Mouse (Mus musculus) forelimb bud, embryonic 11.5 days (tissue): ENCODE measurements around the gene Rnf130.
A peak's percentile ranks its signal among the peaks of the same experiment; 100 is the strongest.

Experiments used
- DNase-seq: peaks from one replicate; pipeline ENCODE4 v3.0.0-alpha.2; 2012; ENCODE audit warnings: low read depth, low spot score

Gene Rnf130

GRCm38 (mm10) chr11:50024833-50025720 is at the start of gene Rnf130:
Rnf130 (plus strand) TSS chr11:50025346.
- peak; percentile 95 for DNase-seq

GRCm38 (mm10) chr11:49977963-49978568 is 47.1 kb upstream of the Rnf130 start:
- no peak for DNase-seq

DNA sequence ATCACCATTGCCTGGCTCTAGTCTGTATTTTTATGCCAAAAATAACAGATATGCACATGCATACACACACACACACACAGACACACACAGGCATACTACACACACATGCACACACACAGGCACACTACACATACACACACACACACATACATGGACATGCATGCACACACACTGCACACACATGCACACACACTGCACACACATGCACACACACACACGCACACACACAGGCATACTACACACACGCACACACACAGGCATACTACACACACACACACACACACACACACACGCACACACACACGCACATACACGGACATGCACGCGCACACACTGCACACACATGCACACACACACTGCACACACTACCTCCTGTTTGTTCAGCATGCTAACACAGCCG is 46.2 kb upstream of the Rnf130 start:
- DNase-seq: no peak

GRCm38 (mm10) chr11:49980681-49981235 is 44.4 kb upstream of the Rnf130 start:
- no peak for DNase-seq

GRCm38 (mm10) chr11:49981321-49981963 is 43.7 kb upstream of the Rnf130 start:
- no peak for DNase-seq

- no peak for DNase-seq
Measured at GRCm38 (mm10) chr11:49982094-49982493, 43.1 kb upstream of the Rnf130 start.

DNA sequence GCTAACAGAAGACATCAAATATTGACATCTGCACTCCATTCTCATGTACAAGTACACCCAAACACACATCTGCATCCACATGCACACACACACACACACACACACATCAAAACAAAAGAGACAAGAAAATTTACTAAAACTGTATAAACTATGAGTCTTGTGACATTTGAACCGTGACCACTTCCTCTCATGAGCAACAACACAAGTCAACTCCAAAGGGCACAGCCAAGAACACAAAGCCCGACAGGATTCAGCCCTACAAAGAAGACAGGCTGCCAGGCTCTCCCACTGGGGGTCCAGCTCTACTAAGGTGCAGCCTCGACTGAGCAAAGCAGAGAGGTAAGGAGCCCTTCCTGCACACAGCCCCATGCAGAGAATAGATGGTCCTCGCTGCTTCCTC is 42.3 kb upstream of the Rnf130 start:
- DNase-seq: no peak

DNA sequence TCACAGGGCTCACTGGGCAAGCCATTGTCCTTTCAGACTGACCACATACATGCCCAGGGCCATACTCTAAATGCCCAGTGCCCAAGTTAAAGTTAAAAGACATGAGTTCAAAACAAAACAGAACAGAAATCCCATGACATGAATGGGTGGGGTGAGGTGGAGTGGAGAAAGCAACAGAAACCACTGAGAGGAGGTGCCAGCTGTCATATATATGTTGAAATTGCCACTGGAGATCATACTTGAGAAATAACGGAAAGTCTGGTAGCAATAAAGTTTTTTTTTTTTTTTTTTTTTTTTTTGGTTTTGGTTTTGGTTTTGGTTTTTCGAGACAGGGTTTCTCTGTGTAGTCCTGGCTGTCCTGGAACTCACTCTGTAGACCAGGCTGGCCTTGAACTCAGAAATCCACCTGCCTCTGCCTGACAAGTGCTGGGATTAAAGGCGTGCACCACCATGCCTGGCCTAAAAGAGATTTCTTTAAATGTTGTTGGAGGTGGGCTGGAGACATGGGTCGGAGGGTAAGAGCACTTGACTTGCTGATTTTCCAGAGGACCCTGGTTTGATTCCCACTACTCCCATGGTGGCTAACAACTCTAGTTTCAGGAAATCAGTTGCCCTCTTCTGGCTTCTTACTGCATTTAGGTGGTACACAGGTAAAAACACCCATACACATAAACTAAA is 41.1 kb upstream of the Rnf130 start:
- DNase-seq: no peak

- DNase-seq: no peak
Measured at GRCm38 (mm10) chr11:49985009-49985408, 40.1 kb upstream of the Rnf130 start.

DNA sequence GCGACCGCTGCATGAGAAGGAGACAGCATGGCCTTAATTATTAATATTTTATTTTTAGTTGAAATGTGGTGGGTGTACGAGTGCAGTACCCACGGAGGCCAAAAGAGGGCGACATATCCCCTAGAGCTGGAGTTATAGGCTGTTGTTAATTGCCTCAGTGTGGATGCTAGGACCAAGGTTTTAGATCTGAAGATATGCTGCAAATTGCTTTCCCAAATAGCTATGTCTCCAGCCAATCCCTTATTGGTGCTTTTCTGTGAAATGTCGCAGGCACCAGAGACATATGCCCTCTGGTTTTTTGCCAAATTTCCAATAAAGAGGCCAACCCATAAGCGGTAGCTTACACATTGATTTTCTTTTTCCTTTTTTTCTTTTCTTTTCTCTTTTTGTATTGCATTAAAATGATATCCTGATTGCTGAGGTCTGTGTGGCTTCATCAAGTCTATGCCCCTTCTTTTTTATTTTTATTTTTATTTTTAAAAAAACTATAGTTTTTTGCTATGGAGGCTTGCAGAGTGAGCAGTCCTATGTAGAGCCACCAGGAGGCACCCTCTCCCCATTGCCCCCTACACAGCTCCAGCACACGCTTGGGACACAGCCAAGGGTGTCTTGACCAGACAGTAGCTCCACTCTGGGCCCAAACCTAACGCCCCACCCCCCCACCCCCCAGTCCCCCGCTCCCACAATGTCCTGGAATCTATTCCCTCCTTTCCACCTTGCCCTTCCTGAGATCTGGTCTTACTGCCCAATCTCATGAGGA is 38.7 kb upstream of the Rnf130 start:
- DNase-seq: peak; percentile 57

DNA sequence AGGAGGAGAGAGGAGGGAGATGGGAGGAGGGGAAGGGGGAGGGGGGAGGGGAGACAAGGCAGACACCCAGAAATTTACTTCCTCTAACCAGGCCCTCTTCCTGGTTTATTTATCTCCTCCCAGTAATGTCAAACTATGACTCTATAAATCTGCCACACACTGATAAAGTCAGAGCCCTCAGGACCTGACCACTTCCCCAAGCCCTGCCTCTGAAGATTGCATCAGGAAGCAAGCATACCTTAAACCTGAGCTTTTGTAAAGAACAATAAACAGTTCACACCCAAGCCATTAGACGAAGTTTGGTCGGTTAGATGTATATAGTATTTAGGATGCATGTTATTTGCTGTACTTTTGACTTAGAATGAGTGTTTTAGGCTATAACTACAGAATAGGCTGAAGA is 30.6 kb upstream of the Rnf130 start:
- DNase-seq: no peak

DNA sequence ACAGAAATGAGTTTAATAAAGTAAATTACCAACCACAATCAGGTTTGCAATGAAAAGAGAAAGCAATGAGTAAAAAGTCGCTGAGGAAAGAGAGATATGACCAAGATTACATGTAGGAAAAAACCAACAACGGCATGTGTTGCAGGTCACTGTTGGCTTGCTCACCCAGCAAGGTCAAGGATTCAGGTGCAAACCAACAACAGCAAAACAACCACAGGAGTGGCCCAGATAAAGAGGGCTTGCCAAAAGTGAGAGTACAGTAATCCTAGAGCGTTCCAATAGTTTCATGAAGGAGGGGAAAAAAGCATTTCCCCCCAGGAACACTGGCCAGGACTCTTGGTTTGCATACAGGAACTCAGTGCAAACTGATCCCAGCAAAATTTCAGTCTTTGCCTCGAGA is 28.7 kb upstream of the Rnf130 start:
- DNase-seq: no peak

DNA sequence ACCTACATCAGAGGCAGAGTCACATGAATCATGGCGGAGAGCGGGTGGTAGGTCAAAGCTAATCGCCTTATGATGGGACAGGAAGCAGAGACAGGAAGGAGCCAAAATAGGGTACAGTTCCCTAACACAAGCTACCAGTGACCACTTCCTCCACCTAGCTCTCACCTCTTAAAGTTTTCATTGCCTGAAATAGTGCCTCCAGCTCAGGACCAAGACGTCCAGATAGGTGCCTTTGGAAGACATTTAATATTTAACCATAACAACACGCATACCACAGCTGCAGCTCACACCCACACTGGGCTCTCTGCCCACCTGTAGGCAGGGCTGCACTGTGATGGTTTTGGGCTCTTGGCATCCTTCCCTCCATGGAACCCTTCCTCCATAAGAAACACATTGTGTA is 27.8 kb upstream of the Rnf130 start:
- no peak for DNase-seq

- DNase-seq: no peak
Measured at GRCm38 (mm10) chr11:50002853-50003252, 22.3 kb upstream of the Rnf130 start.

GRCm38 (mm10) chr11:50007776-50008175 is 17.4 kb upstream of the Rnf130 start:
- DNase-seq: no peak

DNA sequence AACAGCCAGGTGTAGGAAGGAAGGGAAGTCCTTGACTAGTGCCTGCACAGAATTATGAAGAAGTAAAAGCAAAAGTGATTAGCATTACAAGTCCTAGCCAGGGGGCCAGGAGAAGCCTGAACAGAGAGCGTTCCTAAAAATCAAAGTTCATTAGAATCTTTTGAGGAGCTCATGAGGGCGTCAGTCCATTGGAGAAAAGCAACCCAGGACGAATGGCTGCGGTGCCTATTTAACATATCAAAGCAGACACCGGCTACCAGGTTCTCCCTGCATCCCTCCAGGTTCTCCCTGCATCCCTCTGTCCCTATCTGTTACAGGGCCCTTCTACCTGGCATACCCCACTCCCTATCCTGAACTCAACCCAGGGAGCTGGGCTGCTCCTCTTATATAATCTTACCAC is 16.9 kb upstream of the Rnf130 start:
- DNase-seq: no peak

DNA sequence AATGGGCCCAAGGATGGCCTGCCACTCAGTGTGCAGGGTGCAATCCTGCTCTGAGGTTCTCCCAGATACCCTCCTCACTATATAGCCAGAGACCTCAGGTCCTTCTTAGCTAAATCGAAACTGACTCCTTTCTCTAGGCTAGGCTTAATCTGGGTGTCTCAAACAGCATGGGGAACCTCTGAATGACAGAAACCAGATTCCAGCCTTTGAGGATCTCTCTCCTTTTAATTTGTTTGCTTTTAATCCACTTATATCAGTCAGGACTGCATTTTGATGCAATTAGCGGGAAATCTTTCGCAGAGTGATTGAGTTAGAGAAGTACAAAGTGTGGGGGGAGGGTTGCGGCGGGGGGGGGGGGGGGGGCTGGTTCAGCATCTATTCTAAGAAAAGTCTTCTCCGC is 12.1 kb upstream of the Rnf130 start:
- no peak for DNase-seq

- DNase-seq: no peak
Measured at GRCm38 (mm10) chr11:50016503-50016902, 8.6 kb upstream of the Rnf130 start.

DNA sequence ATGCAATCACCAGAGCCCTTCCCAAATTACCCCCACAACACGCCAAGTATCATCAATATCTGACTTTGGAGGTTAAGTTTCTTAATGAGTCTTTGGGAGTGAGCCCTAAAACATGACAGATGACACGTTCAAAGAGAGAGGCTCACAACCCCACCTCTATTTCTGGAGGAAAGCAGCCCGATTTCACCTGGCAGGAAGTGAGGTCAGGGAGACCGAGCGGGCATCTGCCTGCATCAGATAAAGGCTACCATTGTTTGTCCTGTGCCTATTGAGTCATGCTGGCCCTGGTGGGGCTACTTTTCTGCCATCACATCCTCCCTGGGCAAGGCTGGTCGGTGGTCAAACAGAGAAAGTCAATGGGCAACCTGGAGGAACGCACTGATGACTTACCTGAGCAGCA is 7.6 kb upstream of the Rnf130 start:
- DNase-seq: no peak

DNA sequence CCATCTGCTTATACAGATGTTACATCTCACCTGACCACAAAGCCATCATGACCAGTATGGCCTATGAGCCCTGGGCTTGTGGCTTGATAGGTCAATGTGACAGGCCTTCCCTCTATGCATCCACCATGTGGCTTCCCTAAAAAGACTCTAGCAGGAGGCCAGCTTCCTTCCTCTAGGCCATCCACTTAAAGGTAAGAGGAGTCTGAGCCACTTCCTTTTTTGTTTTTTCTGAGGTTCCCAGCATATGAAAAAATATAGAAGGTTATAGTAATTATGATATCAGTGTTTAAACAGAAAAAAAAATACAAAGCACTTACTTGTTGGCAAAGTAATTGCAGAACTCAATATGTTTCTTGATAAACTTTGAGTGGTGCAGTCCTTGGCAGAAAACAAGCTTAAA is 6.3 kb upstream of the Rnf130 start:
- DNase-seq: no peak

DNA sequence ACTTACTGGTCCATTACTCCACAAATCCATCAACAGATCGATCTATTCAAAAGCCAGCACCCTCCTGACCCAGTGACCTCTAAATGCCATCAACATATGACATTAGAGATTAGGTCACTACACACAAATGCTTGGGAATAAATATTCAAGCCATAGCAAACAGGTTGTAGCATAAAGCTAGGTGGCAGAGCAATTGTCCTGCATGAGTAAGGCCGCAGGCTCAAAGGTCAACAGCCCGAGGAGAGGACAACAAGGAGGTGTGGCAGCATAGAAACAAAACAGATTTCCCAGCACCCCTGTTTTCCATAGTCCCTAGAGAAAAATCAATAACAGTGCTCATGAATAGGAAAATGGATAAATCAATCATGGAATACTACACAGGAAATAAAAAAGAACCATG is 3.1 kb upstream of the Rnf130 start:
- DNase-seq: no peak
